Mouse (Mus musculus) thymus, postnatal 4 days (tissue): ENCODE data around the gene Slc28a1.
"Not testable (repeated sequence)": the region's sequence is repeated elsewhere in the genome, so short reads cannot be mapped to it uniquely, and the experiment has no call there.

Experiments
- DNase-seq: peaks from one replicate; pipeline ENCODE4 v3.0.0; 2021

Slc28a1 gene

DNA sequence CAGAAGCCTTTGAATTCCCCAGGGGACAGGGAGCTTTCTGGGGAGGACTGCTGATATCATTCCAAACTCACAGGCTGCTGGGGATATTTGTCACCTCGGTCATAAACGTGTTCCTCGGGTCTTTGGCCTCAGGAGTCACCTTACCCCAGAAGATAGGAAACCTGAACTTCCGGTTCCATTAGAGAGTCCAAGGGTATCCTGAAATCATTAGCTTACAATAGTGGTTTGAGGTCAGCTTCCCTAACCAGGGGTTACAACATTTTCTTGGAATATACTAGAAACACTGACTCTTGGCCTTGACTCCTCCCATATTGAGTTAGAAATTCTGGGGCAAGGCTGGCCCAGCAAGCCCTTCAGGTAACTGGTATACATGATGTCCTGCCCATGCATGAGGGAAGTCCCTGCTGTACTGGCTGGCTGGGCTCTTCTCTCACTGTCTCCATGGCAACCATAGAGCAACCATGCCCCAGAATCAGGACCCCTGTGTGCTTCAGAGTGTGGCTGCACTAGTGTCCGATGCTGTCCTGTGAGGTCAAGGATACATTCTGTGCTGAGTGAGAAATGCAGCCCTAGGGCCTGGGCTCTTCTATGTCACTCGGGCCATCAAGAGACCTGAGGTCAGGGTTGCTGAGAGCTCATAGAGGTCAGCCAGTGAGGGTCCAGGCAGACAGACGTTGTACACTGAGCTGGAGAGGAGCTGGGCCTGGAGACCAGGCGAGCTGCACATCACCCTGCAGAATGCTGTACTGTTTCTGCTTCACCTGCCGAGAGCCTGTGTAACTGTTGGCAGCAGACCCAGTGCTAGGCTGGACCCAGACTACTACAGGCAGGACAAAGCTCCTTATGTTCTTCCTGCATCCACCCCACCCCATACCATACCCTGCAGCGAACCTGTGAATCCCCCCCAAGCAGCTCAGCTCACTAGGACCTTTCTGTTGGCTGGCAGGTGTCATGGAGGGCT is 10.9 kb downstream of the Slc28a1 start:
- DNase-seq = no peak

DNA sequence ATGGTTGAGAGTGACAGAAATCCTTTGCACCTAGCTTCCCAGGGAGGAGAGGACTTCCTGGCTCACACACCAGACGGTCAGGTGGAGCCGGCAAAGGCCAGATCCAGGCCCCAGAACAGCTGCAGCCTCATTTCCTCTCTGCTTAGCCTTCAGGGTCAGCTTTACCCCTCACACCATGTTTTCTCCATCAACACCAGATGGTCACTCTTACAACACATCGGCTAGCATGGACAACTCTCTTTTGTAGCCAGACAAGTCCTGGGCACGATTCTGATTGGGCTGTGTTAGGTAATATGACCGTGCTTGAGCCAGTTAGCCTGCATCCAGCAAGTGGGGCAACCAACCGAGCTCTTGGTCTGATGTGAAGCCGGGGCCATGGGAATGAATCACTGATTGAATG is 17.3 kb downstream of the Slc28a1 start:
- DNase-seq = no peak

DNA sequence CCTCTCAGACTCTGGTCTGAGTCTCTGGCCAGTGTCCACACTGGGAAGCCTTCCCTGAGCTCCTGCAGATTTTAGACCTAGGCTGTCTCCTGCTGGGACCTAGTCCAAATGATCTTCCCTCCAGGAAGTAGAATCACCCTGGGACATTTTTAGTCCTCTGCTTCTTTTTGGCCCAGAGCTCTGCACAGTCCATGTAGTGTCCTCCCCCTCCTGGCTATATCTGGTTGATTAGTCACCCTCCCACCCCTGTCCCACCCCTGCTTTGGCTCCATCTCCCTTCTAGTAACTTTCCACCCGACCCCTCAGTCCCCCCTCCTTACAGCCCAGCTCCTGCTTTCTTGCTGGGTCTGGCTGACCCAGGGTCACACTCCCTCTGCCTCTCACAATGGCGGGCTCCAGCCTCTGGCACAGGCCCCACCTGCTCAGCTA is 18.3 kb downstream of the Slc28a1 start:
- no peak for DNase-seq

DNA sequence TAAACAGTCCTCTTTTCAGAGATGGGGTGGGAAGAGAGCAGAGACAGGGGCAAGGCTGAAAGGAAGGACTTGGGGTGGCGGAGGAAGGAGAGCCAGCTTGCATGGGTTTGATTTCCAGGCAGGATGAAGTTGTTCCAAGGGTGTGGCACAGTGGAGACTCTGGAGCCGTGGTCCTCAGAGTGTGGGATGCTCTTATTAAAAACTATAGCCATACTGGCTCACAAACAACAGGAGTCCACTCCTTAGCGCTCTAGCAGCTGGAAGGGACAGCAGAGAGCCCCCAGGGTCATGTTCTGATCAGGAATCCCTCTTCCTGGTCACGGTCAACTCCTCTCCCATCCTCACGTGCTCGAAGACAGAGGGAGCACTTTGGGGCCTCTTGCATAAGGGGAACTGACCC is 18.8 kb downstream of the Slc28a1 start:
- no peak for DNase-seq

DNA sequence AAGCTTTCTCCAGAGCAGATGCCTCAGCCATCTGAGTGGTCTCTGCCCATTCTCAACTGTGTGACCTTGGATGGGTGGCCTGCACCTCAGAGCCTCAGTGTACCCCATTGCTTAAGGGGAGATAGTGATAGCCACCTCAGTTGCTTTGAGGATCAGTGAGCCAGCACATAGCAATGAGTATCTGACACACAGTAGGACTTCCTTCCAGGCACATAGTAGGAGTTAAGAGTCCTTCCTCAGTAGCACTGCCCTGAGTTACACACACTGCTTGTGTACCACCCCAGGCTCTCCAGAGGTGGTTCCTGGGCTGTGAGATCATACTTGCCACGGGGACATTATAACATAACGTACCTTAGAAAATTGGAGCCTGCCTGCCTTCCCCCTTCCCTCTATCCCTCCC is 19.3 kb downstream of the Slc28a1 start:
- no peak for DNase-seq

DNA sequence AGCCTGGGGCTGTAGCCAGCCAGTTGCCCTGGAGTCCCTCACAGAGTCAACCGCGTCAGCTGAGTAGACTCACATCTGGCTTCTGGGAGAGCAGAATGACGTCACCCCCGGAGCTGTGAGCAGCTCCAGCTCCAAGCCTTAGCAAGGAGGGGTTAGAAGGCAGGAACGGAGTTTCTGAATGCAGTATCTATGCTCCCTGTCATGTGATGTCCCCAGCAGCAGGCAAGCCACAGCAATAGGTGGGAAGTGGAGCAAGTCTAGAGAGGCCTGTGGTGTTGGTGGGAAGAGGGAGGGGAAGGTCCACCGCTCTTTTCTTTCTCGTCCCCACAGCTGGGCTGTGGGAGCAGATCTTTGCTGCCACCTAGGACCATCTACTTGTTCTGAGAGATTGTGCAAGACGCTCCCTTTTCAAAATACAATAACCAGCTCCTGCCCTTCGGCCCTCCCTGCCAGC is 20.0 kb downstream of the Slc28a1 start:
- DNase-seq = peak; percentile 74

DNA sequence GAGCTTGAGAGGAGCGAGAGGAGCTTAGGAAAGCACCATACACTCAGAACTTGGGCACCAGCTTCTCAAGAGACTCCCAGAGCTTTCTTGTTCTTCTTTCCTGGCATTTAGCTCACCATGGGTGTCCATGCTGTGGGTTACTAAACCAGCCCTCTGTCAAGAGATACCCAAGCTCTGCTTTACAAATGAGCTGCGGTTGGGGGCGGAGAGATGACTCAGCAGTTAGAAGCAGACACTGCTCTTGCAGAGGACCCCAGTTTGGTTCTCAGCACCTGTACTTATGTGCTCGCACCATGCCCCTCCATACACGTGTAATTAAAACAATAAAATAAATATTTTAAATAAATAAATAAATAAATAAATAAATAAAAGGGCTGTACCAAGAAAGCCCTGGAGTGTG is 22.7 kb downstream of the Slc28a1 start:
- no peak for DNase-seq

DNA sequence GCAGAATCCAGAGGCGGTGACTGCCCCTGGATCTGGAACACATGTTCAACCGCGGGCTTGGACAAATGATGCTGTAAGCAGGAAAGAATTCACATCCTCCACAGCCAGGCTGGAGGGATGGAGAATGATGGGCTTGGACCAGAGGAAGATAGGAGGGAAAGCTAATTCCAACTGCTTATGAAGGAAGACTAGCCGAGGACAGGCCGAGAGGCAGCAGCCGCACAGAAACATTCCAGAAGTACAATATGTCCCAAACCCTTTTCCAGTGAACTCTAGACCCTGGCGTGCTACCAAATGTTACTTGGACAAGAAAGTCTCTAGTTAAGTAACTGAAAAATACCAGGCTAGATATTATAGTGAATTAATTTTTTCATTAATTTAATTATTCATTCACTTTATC is 24.5 kb downstream of the Slc28a1 start:
- no peak for DNase-seq

DNA sequence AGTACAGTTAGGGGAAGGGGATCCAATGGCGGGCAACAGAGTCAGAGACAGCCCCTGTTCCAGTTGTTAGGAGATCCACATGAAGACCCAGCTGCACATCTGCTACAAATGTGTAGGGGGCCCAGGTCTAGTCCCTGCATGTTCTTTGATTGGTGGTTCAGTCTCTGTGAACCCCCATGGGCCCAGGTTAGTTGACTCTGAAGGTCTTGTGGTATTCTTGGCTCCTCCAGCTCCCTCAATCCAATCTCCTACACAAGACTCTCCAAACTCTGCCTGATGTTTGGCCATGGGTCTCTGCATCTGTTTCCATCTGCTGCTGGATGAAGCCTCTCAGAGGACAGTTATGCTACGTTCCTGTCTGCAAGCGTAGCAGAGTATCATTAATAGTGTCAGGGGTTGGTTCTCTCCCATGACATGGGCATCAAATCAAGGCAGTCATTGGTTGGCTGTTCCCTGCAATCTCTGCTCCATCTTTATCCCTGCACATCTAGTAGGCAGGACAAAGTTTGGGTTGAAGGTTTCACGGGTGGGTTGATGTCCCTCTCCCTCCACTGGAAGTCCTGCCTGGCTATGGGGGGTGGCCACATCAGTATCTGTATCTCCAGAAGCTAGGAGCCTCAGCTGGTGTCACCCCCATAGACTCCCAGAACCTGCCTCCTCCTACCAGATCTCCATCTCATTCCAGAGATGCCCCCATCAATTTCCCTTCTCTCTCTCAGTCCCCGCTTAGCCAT is 25.2 kb downstream of the Slc28a1 start:
- no peak for DNase-seq

DNA sequence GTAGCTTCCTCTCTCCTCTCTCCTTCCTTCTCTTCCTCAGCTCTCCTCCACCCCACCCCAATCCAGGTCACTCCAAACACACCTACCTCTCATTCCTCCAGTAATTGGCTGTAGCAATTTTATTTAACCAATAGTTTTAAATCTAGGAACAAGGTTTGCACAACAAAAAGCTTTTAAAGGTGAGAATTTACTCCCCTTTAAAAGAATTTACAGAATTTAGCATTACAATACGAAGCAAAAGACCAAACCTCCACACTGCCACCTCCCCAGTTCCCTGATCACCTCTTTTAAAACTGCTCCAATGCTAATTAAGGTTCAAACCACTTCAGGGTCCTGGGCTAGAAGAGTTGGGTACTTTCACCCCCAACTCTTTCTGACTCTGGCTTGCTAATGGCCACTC is 26.9 kb downstream of the Slc28a1 start:
- DNase-seq = no peak

DNA sequence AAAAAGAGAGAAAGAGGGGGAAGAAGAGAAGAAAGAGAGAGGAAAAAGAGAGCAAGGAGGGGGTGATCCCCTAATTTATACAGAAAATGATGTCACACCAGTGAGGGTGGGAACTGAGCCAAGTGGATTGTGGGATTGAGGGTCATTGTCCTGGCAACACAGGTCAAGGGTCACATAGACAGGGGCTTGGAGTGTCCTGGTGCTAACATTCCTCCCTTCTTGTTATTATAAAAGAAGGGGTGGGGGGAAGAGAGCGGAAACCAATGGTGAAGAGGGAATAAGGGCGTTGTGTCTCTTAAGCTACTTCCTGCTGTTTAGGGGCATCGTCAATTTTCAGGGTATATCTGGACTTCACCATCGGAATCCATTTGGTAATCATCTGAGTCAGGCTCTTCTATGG is 28.5 kb downstream of the Slc28a1 start:
- DNase-seq = not testable (repeated sequence)

DNA sequence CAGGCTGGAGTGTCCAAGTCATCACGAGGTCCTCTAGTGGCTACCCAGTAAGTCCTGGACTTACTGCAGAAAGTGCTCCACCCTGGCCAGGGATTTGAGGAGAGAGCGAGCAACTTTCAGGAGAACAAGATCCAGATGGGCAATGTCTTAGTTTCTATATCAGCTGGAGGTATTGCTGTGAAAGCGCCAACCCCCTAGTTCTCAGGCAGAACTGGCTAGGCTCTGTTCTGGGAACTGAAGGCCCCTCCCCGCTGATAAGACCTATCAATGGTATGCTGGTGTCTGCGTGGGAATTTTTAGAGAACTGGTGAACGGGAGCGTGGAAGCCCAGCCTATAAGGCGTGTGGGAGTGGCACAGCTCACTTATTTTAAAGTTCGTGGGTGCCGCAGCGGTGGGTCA is 35.2 kb downstream of the Slc28a1 start:
- no peak for DNase-seq

DNA sequence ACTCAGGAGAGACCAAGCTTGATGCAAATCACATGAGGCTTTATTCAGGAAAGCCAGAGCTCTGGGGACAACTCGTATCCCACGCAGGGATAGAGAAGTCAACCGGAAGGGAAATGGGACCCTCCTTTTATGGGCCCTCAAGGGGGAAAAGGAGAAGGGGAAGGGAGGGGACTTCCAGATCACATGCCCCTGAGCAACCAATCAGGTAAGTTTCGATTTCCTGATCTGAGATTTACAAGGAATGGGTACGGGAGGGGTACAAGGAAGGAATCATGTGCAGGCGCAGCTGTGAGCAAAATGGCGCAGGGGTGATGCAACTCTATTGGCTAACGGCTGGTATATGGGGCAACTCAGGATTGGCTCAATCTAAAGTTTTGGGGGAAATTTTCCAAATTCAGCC is 36.6 kb downstream of the Slc28a1 start:
- no peak for DNase-seq

DNA sequence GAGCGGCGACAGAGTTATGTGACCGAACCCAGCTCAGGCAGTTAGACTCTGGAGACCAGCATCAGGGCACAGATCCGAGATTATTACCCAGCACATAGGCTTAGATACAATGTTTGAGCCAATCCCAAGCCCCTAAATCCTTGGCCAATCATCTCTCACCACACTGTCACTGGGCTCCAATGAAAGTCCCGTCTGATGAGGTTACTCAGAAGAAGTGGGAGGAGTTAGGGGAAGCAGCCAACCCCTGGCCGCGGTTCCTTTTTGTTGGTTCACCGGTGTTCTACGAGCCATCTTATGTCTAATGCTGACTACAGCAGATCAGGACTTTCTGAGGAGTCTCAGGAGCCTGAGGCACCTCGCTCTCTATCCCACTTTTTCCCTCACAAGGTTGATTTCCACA is 37.7 kb downstream of the Slc28a1 start:
- DNase-seq = no peak

DNA sequence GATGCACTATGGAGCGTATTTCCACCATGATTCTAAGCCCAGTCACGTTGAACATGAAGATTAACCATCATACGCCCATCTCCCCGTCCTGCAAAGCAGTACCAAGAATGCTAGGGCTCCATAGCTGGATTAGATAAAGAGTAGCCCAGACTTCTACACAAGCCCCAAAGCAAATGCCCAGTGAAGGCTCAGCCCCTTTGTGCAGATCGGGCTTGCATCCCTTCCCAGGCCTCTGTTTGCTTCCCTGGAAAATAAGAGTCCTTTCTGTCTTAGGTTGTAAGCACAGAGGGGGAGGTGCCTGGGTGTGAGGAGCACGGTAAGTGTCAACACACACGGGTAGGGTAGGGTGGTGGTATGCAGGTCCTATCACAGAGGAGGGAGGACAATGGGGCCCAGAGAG is 38.2 kb downstream of the Slc28a1 start:
- DNase-seq = no peak

DNA sequence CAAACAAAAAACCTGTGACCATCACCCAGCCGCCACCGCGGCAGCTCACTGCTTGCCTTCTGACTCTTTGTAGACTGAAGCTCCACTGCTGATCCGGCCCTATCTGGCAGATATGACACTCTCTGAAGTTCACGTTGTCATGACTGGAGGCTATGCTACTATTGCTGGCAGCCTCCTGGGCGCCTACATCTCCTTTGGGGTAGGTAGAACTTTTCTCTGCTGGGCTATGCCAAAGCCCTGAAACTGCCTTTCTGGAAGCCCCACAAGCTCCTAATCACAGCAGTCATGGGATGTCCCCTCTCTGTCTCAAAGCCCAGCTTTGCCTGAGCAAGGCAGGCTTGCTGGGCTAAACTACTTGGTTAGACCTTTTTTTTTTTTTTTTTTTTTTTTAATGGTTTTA is 38.7 kb downstream of the Slc28a1 start:
- no peak for DNase-seq

DNA sequence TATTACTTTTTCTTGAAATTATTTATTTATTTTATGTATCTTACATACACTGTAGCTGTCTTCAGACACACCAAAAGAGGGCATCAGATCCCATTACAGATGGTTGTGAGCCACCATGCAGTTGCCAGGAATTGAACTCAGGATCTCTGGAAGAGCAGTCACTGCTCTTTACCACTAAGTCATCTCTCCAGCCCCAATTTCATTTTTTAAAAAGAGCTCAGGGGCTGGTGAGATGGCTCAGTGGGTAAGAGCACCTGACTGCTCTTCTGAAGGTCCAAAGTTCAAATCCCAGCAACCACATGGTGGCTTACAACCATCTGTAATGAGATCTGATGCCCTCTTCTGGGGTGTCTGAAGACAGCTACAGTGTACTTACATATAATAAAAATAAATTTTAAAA is 39.6 kb downstream of the Slc28a1 start:
- DNase-seq = not testable (repeated sequence)

DNA sequence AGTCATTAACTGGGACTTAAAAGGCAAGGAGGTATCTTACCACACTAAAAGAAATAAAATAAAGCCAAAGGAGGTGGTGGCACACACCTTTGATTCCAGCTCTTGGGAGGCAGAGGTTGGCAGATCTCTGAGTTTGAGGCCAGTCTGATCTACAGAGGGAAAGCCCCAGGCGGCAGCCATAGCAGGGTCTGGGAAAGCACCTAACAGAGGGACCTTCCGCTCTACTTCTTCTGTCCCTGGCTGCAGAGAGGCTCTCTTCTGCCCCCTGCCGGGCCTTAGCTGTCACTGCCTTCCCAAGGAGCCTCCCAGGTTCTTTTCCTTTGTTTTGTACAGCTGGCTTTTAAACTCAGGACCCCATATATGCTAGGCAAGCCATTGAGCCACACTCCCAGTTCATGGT is 40.4 kb downstream of the Slc28a1 start:
- peak; percentile 74 for DNase-seq

DNA sequence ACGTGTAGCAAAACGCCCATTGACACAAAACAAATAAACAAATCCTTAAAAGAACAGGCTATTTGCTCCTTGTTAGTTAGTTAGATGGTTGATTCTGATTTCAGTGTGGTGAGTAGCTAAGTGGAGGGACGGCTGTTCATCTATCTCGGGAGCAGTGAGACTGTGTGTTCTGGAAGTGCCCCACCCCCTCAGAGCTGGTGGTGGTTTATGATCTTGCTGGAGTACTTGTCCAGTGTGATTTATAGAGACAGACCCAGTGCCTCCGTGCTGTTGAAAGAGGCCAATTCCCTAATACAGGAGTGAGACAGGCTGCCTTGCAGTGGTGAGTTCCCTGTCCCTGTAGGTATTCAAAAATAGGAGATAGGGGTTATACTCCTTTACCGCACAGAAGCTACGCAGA is 44.3 kb downstream of the Slc28a1 start:
- DNase-seq = no peak

DNA sequence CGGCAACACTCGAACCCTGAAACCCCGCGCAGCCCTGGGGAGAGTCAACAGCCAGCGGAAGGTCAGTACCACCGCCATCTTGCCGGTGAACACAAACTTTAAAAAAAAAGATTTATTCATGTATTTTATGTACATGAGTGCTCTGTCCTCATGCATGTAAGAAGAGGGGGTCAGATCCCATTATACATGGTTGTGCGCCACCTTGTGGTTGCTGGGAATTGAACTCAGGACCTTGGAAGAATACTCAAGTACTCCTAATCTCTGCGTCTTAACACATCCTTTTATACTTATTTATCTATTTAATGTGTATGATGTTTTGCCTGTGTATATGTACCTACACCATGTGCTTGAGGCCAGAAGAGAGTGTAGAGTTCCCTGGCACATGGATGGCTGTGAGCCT is 47.1 kb downstream of the Slc28a1 start:
- DNase-seq = peak; percentile 73

DNA sequence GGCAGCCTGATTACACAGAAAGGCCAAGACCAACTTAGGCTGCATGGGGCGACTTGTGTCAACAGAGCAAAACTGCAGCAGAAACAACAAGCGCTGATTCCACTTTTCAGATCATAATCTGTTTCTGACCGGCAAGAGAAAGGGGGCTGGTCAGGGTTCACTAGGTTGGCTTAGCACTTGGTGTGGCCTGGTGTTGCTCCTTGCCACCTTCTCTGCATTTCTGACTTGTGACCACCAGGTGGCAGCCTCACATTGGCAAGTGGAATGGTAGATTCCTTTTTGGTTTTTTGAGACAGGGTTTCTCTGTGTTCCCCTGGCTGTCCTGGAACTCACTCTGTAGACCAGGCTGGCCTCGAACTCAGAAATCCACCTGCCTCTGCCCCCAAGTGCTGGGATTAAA is 47.7 kb downstream of the Slc28a1 start:
- DNase-seq = peak; percentile 88

DNA sequence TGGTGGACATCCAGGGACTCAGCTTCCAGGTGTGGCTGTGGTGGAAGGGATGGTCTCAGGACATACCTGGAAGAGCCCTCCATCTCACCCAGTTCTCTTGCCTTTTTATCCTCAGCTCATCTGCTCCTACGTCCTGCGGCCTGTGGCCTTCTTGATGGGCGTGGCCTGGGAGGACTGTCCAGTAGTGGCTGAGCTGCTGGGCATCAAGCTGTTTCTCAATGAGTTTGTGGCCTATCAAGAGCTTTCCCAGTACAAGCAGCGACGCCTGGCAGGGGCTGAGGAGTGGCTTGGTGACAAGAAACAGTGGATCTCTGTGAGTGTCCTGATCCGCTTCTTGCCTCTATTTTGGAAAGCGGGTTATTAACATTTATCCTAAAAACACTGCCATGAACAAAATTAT is 49.8 kb downstream of the Slc28a1 start:
- DNase-seq = no peak

DNA sequence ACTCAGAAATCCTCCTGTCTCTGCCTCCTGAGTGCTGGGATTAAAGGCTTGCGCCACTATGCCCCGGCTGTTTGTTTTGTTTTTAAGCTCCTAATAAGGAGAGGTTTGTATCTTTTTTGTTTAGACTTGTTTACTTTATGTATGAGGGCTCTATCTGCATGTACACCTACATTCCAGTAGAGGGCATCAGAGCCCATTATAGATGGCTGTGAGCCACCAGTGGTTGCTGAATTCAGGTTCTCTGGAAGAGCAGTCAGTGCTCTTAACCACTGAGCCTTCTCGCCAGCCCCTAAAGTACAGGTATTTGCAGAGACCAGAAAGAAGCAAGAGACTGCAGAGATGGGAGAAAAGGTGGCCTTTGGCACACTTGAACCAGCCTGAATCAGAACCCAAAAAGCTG is 52.5 kb downstream of the Slc28a1 start:
- no peak for DNase-seq

DNA sequence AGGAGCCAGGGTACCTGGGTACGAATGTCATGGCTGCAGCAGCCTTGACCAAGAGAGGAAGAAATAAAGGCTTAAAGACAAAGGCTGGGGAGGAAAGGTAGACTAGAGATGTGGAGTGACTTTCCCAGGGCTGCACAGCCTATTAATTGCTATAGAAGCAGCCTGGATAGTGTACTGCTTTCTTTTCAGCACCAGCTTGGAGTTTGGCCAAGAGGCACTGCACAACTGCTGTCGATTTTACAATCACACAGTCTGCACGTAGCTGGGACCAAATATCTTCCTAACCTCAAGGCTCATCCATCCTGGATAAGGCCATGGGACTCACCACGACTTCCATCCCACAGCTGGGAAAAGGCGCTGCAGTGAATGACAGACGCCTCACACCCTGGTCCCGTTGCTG is 54.8 kb downstream of the Slc28a1 start:
- no peak for DNase-seq
